Mouse (Mus musculus) liver, postnatal 0 days (tissue): Measurements from ENCODE around the gene Naa40. TPM values are rescaled to one million over a fixed set of nuclear protein-coding genes. Genes with fewer than 3 reads are reported as not detected.
A peak's percentile ranks its signal among the peaks of the same experiment; 100 is the strongest.

Source experiments
- ATAC-seq: fragments of 200-750 bp; cut with Nextera tagmentation; 2 replicates; pipeline ENCODE4 v1.8.0; 2017; ENCODE audit warnings: mild to moderate bottlenecking, moderate library complexity
- DNase-seq: peaks from one replicate; pipeline ENCODE4 v3.0.0-alpha.2; 2016
- H3K27ac ChIP-seq: fragments of 300-500 bp; sonication (generic); 2 replicates; pipeline ENCODE4 v1.5.1; 2014; ENCODE audit warnings: antibody characterized with exemption, moderate library complexity, mild to moderate bottlenecking, low read depth
- H3K27me3 ChIP-seq: fragments of 300-500 bp; sonication (generic); 2 replicates; pipeline ENCODE4 v1.6.1; 2014; ENCODE audit warnings: low read length, control low read depth, mixed read lengths; ENCODE audit not compliant: insufficient read depth
- H3K36me3 ChIP-seq: fragments of 300-500 bp; sonication (generic); replicated peaks from 2 replicates; pipeline ENCODE4 v1.6.1; 2014; ENCODE audit warnings: mild to moderate bottlenecking, control low read depth, low read length, moderate library complexity, mixed read lengths; ENCODE audit not compliant: insufficient read depth
- H3K4me1 ChIP-seq: fragments of 300-500 bp; sonication (generic); 2 replicates; pipeline ENCODE4 v1.6.1; 2014; ENCODE audit warnings: antibody characterized with exemption, mild to moderate bottlenecking, control low read depth; ENCODE audit not compliant: insufficient read depth
- H3K4me2 ChIP-seq: fragments of 300-500 bp; sonication (generic); 2 replicates; pipeline ENCODE4 v1.6.1; 2014; ENCODE audit warnings: low read depth, mild to moderate bottlenecking, low read length, moderate library complexity, mixed read lengths
- H3K4me3 ChIP-seq: fragments of 300-500 bp; sonication (generic); 2 replicates; pipeline ENCODE4 v1.5.1; 2014; ENCODE audit warnings: low read depth, low read length
- H3K9ac ChIP-seq: fragments of 300-500 bp; sonication (generic); replicated peaks from 2 replicates; pipeline ENCODE4 v1.6.1; 2014; ENCODE audit warnings: mild to moderate bottlenecking, moderate library complexity
- H3K9me3 ChIP-seq: fragments of 300-500 bp; sonication (generic); 2 replicates; pipeline ENCODE4 v1.6.1; 2016; ENCODE audit warnings: mild to moderate bottlenecking, control low read depth, low read length, mixed read lengths
- CTCF ChIP-seq: sonication (generic); IDR thresholded peaks from 2 replicates; pipeline ENCODE4 v1.5.1; 2016; ENCODE audit warnings: antibody characterized with exemption, low read depth
- EP300 ChIP-seq: IDR thresholded peaks from 2 replicates; pipeline ENCODE4 v1.6.1; 2016; ENCODE audit warnings: antibody characterized with exemption, low read depth, mild to moderate bottlenecking
- WGBS: fragments of 180-500 bp; shearing (Covaris S2); extraction: QIAGEN DNeasy Blood & Tissue Kit; methylation state at CpG from one replicate; pipeline ENCODE4 v1.1.7; 2014; ENCODE audit not compliant: insufficient replicate concordance; 5-methylcytosine and 5-hydroxymethylcytosine counted together
- polyA plus RNA-seq: library from polyadenylated mRNA; unstranded; fragments of >200 nt; fragmentation: Nextera tagmentation; extraction: Ambion mirVana; gene quantifications from 2 replicates; pipeline ENCODE4 v1.2.1, GENCODE M21; 2015

Gene Naa40
- polyA plus RNA-seq, 1 experiment from 2014 or later = 16.5 TPM

- H3K4me3 ChIP-seq = no peak overlapping the region
- ATAC-seq (no peak), DNase-seq (no peak)
- 0 out of 2 replicates have a peak, but pooled peaks cover 8% of the 10 kb centered on the region for H3K4me1 ChIP-seq
- no peak for TF ChIP-seq EP300
- no peak for TF ChIP-seq CTCF
- H3K9me3 ChIP-seq = no peaks in the 10 kb centered on the region
- WGBS = 75% methylated on average over 6 of the region's 6 CpGs
- H3K9ac ChIP-seq = no peak overlapping the region
- no peaks in the 10 kb centered on the region for H3K27me3 ChIP-seq
- H3K36me3 ChIP-seq = peaks cover 11% of the 10 kb centered on the region
- no peak overlapping the region for H3K27ac ChIP-seq
- no peak overlapping the region for H3K4me2 ChIP-seq
Measured at GRCm38 (mm10) chr19:7222196-7222595, 18.8 kb downstream of the Naa40 start.

- 85% methylated on average over 5 of the region's 5 CpGs for WGBS
- no peak overlapping the region for H3K9ac ChIP-seq
- no peaks in the 10 kb centered on the region for H3K27me3 ChIP-seq
- no peaks in the 10 kb centered on the region for H3K9me3 ChIP-seq
- no peak for TF ChIP-seq EP300
- no peak for TF ChIP-seq CTCF
- H3K4me1 ChIP-seq = peaks cover 28% of the 10 kb centered on the region
- H3K4me3 ChIP-seq = no peak overlapping the region
- H3K27ac ChIP-seq = no peak overlapping the region
- no peak for DNase-seq
- no peak for ATAC-seq
- peak overlapping the region; percentile 66; the same call in 1 of the 2 replicates for H3K4me2 ChIP-seq
- peaks cover 26% of the 10 kb centered on the region for H3K36me3 ChIP-seq
Measured at GRCm38 (mm10) chr19:7218753-7219152, 22.2 kb downstream of the Naa40 start.

GRCm38 (mm10) chr19:7217926-7218267 is 23.1 kb downstream of the Naa40 start:
- H3K9me3 ChIP-seq = no peaks in the 10 kb centered on the region
- no peak for DNase-seq
- peaks cover 30% of the 10 kb centered on the region for H3K4me1 ChIP-seq
- TF ChIP-seq CTCF = no peak
- TF ChIP-seq EP300 = no peak
- H3K27me3 ChIP-seq = no peaks in the 10 kb centered on the region
- 3% methylated on average over 6 of the region's 6 CpGs for WGBS
- peaks cover 31% of the 10 kb centered on the region for H3K36me3 ChIP-seq
- peak; percentile 3 for ATAC-seq
- H3K27ac ChIP-seq = peak overlapping the region; percentile 94; the same call in 1 of the 2 replicates
- H3K4me2 ChIP-seq = peak overlapping the region; percentile 66
- 0 out of 2 replicates have a peak overlapping the region, but pooled peaks have one; percentile 2 for H3K9ac ChIP-seq
- peak overlapping the region; percentile 85 for H3K4me3 ChIP-seq

DNA sequence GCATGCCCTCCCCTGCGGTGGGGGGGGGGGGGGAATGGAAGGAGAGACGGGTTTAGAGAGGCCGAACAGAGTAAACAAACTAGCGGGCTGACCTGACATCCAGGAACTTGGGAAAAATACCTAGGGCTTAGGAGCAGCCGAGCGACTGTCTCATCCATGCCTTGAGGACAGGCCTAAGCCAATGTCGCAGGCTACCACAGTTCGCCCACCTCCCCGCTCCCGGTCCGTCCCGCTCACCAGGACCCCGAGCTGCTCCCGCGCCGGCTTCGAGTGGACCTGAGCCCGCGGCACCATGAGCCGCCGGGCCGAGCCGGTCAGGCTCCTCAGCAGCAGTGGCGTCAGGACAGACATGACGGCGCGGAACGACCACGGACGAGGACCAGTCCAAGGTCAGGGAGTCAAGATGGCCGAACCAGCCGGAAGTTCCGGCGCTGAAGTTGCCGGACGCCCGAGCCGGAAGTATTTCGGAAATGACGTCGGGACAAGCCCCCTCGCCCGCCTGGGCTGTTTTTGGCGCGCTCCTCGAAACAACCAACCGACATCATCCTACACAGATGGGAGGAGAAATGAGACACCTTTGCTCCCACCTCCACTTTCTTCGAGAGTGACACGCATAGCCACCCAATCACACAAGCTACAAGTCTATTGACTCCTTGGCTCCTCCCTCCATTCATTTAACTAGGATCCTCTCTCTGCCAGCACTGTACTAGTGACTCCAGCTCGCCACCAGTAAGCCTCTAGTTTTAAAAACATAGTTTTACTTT is 23.6 kb downstream of the Naa40 start, which contains the start of gene Cox8a:
TSS of gene Cox8a (minus strand) at position 455 of the 764 bp plus-strand sequence.
- under 1% methylated on average over 50 of the region's 50 CpGs for WGBS
- Histone ChIP-seq H3K9ac (peak within 1 kb of the TSS; percentile 91), H3K27me3 (no peaks in the 10 kb centered on the region), H3K36me3 (peaks cover 31% of the 10 kb centered on the region), H3K4me3 (peak within 1 kb of the TSS; percentile 85), H3K27ac (peak within 1 kb of the TSS; percentile 94), H3K9me3 (no peaks in the 10 kb centered on the region), H3K4me1 (peaks cover 30% of the 10 kb centered on the region), H3K4me2 (peak within 1 kb of the TSS; percentile 92)
- peak; percentile 56; the same call in 1 of the 2 replicates for TF ChIP-seq EP300
- no peak for TF ChIP-seq CTCF
- ATAC-seq (peak; percentile 98), DNase-seq (peak; percentile 97)

GRCm38 (mm10) chr19:7214484-7214883 is 26.5 kb downstream of the Naa40 start:
- ATAC-seq = no peak
- H3K27ac ChIP-seq = no peak overlapping the region
- H3K36me3 ChIP-seq = peaks cover 36% of the 10 kb centered on the region
- 76% methylated on average over 5 of the region's 5 CpGs for WGBS
- no peak overlapping the region for H3K4me3 ChIP-seq
- DNase-seq = no peak
- no peak for TF ChIP-seq CTCF
- TF ChIP-seq EP300 = no peak
- H3K4me1 ChIP-seq = peaks cover 30% of the 10 kb centered on the region
- H3K9ac ChIP-seq = no peak overlapping the region
- H3K9me3 ChIP-seq = no peaks in the 10 kb centered on the region
- H3K4me2 ChIP-seq = no peak overlapping the region
- no peaks in the 10 kb centered on the region for H3K27me3 ChIP-seq

DNA sequence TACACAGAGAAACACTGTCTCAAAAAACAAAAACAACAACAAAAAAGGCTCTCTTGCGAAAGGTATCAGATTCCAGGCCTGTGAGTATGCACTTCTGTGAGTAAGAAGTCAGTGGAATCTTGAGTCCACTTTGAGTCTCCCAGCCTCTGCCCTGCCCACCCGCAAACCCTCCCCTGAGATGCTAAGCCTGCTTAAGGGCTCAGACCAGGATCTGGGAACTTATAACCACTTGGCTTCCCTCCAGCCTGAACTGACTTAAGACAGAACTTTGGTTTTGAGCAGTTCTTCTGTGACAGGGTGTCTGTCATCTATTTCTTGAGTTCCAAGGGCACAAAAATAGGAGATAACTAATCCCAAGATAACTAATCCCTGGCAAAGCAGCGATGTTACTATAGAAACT is 28.0 kb downstream of the Naa40 start:
- H3K4me2 ChIP-seq = no peak overlapping the region
- no peak overlapping the region for H3K27ac ChIP-seq
- H3K36me3 ChIP-seq = peaks cover 36% of the 10 kb centered on the region
- no peaks in the 10 kb centered on the region for H3K27me3 ChIP-seq
- no peak overlapping the region for H3K9ac ChIP-seq
- 87% methylated on average over 3 of the region's 3 CpGs for WGBS
- no peak overlapping the region for H3K4me3 ChIP-seq
- TF ChIP-seq CTCF (no peak), EP300 (no peak)
- H3K9me3 ChIP-seq = no peaks in the 10 kb centered on the region
- peaks cover 28% of the 10 kb centered on the region for H3K4me1 ChIP-seq
- ATAC-seq = no peak
- DNase-seq = no peak
